Mouse (Mus musculus): ENCODE data around the gene Wnt5a. TPM values are rescaled to one million over a fixed set of nuclear protein-coding genes. Genes with fewer than 3 reads are reported as not detected.

Gene Wnt5a
- 15.3 and 17.3 TPM in 2 replicates for polyA plus RNA-seq (2014; fragmentation: Nextera tagmentation; extraction: Ambion mirVana)

DNA sequence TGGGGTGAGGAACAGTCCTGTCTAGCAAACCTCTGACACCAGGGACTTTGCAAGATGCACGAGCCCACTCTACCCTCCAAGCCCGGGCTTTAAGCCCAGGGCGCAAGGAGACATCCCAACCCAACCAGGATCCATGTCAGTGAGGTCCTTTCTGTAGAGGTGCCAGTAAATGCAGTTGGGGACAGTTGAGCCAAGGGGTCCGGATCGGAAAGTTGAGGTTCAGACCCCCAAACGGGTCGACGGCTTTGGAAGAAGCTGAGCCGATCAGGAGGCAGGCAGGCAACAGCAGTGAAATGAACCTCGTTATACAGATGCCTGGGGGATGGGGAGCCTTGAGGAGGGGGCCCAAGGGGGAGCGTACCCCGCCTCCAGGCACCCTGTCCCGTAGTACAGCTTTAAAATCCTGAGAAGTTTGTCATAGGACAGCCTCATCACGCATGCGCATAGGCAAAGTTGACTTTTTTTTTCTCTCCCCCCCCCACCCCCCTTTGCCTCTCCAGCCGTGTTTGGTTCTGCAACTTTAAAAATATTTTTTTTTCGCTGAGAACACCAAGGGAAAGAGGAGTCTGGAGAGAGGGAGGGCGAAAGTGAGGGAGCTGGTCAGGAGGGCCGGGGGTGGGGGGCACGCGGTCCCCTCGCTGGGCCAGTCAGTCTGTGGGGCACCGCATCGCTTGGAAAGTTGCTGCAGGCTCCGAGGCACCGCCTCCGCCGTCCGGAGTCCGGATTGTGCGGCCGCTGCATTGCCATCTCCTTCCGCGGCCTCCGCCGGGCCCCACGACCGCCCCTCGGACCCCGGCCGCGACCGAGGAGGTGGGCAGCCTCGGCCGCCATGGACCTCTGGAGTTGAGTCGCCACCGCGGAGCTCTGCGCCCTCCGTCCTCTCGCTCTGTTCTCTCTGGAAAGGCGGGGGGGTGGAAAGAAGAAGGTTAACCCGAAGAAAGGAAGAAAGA lies at the start of gene Wnt5a:
Gene Wnt5a (plus strand): TSS at position 650 of the 950 bp plus-strand sequence.
- Histone ChIP-seq H3K4me2 (ENCODE audit: low read depth, low read length, severe bottlenecking) (peak within 1 kb of the TSS; percentile 85), H3K27me3 (ENCODE audit: control insufficient read depth, insufficient read depth, low read length) (peaks cover 19% of the 10 kb centered on the region), H3K27ac (ENCODE audit: low read depth, low read length) (peak within 1 kb of the TSS; percentile 72), H3K4me1 (replicated peaks; ENCODE audit: control insufficient read depth, insufficient read depth, low read length) (peaks cover 9% of the 10 kb centered on the region; the same call in 1 of the 2 replicates), H3K36me3 (ENCODE audit: control insufficient read depth, insufficient read depth, low read length) (no peaks in the 10 kb centered on the region), H3K9ac (ENCODE audit: low read length) (peak within 1 kb of the TSS; percentile 76), H3K4me3 (ENCODE audit: low read depth, low read length) (peak within 1 kb of the TSS; percentile 59), H3K9me3 (ENCODE audit: control insufficient read depth, low read length) (no peaks in the 10 kb centered on the region)
- peak; percentile 54 for ATAC-seq (replicated peaks; ENCODE audit: low FRiP score)
- peak; percentile 85 for DNase-seq (ENCODE audit: low spot score)
- 2% methylated on average over 53 of the region's 53 CpGs for WGBS

DNA sequence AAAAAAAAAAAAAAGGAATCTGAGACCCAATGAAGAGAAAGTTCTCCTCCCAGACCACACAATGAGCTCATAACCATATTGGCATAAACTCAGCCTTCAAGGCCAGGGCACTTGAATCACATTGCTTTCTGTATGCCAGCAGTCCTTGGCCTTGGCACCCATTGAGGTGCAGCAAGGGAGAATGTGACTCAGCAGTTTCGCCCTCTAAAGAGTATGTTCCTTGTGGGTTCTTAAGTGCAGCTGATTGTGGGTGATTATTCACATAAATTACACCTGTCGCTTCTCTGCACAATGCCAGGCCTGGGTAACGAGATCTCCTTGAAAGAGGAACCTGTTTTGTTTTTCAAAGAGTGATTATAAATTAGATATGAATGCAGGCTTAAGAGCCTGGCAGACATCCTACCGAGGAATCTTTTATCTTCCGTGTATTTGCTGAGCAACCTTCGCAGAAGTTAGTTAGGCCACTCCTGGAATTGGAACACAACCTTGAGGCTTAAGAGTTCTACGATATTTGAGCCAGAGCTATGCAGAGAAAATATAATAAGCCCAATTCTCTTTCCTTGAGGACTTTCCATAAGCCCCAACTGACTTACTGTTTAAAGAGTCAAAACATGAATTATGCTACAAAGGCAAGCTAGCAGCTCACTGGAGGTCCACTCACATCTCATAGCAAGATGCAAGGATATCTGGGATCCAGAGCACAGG lies 48.0 kb upstream of the Wnt5a start:
- H3K27ac ChIP-seq (ENCODE audit: low read depth, low read length): no peak overlapping the region
- 68% methylated on average over 7 of the region's 7 CpGs for WGBS
- no peaks in the 10 kb centered on the region for H3K9me3 ChIP-seq (ENCODE audit: control insufficient read depth, low read length)
- H3K36me3 ChIP-seq (ENCODE audit: control insufficient read depth, insufficient read depth, low read length): no peaks in the 10 kb centered on the region
- no peak overlapping the region for H3K9ac ChIP-seq (ENCODE audit: low read length)
- ATAC-seq (replicated peaks; ENCODE audit: low FRiP score) (no peak), DNase-seq (ENCODE audit: low spot score) (no peak)
- no peak overlapping the region for H3K4me2 ChIP-seq (ENCODE audit: low read depth, low read length, severe bottlenecking)
- H3K4me1 ChIP-seq (replicated peaks; ENCODE audit: control insufficient read depth, insufficient read depth, low read length): peaks cover 4% of the 10 kb centered on the region
- no peak overlapping the region for H3K4me3 ChIP-seq (ENCODE audit: low read depth, low read length)
- no peaks in the 10 kb centered on the region for H3K27me3 ChIP-seq (ENCODE audit: control insufficient read depth, insufficient read depth, low read length)

DNA sequence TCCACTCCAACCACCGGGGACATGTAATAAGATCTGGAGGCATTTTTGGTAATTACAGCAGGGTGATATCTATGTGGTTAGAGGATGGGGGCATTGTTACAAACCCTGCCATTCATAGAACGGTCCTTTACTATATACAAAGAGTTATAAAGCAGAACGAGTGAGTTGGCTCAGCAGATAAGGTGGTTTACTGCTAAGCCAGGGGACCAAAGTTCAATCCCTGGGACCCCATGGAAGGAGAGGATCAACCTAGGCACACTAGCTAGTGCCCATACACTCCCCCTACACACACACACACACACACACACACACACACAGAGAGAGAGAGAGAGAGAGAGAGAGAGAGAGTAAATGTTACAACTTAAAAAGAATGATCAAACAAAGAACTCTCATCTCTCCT lies 47.1 kb upstream of the Wnt5a start:
- Histone ChIP-seq H3K4me3 (ENCODE audit: low read depth, low read length) (no peak overlapping the region), H3K36me3 (ENCODE audit: control insufficient read depth, insufficient read depth, low read length) (no peaks in the 10 kb centered on the region), H3K27me3 (ENCODE audit: control insufficient read depth, insufficient read depth, low read length) (no peaks in the 10 kb centered on the region), H3K27ac (ENCODE audit: low read depth, low read length) (no peak overlapping the region), H3K4me2 (ENCODE audit: low read depth, low read length, severe bottlenecking) (no peak overlapping the region), H3K4me1 (replicated peaks; ENCODE audit: control insufficient read depth, insufficient read depth, low read length) (no peaks in the 10 kb centered on the region), H3K9ac (ENCODE audit: low read length) (no peak overlapping the region), H3K9me3 (ENCODE audit: control insufficient read depth, low read length) (no peaks in the 10 kb centered on the region)
- 77% methylated on average over 3 of the region's 3 CpGs for WGBS
- ATAC-seq (replicated peaks; ENCODE audit: low FRiP score) (no peak), DNase-seq (ENCODE audit: low spot score) (no peak)

DNA sequence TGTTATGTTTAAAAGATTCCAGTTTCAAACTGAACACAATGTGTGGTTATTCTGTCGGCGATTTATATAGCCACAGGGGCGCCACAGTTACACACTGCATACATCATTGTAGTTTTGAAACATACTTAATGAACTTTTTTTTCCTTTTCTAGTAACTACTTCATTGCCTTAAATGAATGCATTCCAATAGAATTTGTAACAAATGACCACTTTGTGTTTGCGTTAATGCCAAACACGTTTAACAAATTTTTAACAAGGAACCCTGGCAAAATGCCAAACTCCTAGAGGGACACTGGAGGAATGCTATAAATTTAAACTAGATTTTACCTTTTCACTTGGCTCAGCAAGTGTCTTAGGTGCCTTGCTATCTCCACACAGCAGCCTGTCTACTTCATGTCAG lies 36.6 kb upstream of the Wnt5a start:
- Histone ChIP-seq H3K9ac (ENCODE audit: low read length) (no peak overlapping the region), H3K4me1 (replicated peaks; ENCODE audit: control insufficient read depth, insufficient read depth, low read length) (no peaks in the 10 kb centered on the region; the same call in 1 of the 2 replicates), H3K4me2 (ENCODE audit: low read depth, low read length, severe bottlenecking) (no peak overlapping the region), H3K36me3 (ENCODE audit: control insufficient read depth, insufficient read depth, low read length) (no peaks in the 10 kb centered on the region), H3K27ac (ENCODE audit: low read depth, low read length) (no peak overlapping the region), H3K27me3 (ENCODE audit: control insufficient read depth, insufficient read depth, low read length) (no peaks in the 10 kb centered on the region), H3K4me3 (ENCODE audit: low read depth, low read length) (no peak overlapping the region), H3K9me3 (ENCODE audit: control insufficient read depth, low read length) (no peaks in the 10 kb centered on the region)
- 60% methylated on average over 5 of the region's 5 CpGs for WGBS
- DNase-seq (ENCODE audit: low spot score): peak; percentile 26
- ATAC-seq (replicated peaks; ENCODE audit: low FRiP score): no peak

DNA sequence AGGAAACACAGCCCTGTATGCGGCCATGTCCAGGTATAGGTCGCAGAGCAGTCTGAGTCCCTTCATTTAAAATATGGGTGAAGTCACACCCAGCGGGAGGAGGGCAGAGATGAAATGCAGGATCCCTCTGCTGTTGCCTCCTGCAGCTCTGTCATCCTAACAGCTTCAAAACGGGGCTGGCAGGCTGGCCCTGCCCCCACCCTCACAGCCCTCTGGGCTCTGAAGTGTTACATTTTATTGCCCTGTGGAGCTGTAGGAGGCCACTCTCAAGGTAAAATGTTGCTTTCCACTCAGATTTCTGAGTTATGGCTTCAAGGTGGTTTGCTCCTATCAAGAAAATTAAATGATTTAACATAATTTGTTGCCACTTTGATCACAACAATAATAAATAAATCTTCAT lies 34.9 kb upstream of the Wnt5a start:
- no peaks in the 10 kb centered on the region for H3K27me3 ChIP-seq (ENCODE audit: control insufficient read depth, insufficient read depth, low read length)
- no peaks in the 10 kb centered on the region for H3K36me3 ChIP-seq (ENCODE audit: control insufficient read depth, insufficient read depth, low read length)
- 33% methylated on average over 4 of the region's 4 CpGs for WGBS
- H3K9ac ChIP-seq (ENCODE audit: low read length): no peak overlapping the region
- H3K9me3 ChIP-seq (ENCODE audit: control insufficient read depth, low read length): no peaks in the 10 kb centered on the region
- H3K27ac ChIP-seq (ENCODE audit: low read depth, low read length): no peak overlapping the region
- DNase-seq (ENCODE audit: low spot score) (no peak), ATAC-seq (replicated peaks; ENCODE audit: low FRiP score) (no peak)
- no peak overlapping the region for H3K4me3 ChIP-seq (ENCODE audit: low read depth, low read length)
- H3K4me1 ChIP-seq (replicated peaks; ENCODE audit: control insufficient read depth, insufficient read depth, low read length): no peaks in the 10 kb centered on the region; the same call in 1 of the 2 replicates
- H3K4me2 ChIP-seq (ENCODE audit: low read depth, low read length, severe bottlenecking): no peak overlapping the region

DNA sequence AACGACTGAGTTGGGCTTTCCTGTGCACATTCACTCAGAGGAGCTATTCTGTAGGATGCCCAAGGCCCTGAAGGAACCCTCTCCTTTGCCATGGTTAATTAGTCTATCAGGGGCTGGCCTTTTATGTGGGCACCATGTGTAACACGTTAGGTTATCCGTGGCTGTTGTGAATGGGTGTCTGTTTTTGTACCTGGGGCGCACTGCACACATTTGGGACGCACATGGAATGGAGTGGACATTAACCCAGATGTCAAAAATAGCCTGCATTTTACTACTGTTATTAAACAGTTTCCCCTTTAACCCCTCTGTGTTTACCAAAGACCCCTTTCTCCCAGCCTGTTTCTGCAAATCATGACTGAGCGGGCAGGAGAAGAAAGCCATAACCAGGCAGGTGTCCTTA lies 34.3 kb upstream of the Wnt5a start:
- Histone ChIP-seq H3K36me3 (ENCODE audit: control insufficient read depth, insufficient read depth, low read length) (no peaks in the 10 kb centered on the region), H3K9ac (ENCODE audit: low read length) (no peak overlapping the region), H3K27me3 (ENCODE audit: control insufficient read depth, insufficient read depth, low read length) (no peaks in the 10 kb centered on the region), H3K9me3 (ENCODE audit: control insufficient read depth, low read length) (no peaks in the 10 kb centered on the region), H3K4me3 (ENCODE audit: low read depth, low read length) (no peak overlapping the region), H3K27ac (ENCODE audit: low read depth, low read length) (no peak overlapping the region), H3K4me1 (replicated peaks; ENCODE audit: control insufficient read depth, insufficient read depth, low read length) (no peaks in the 10 kb centered on the region; the same call in 1 of the 2 replicates), H3K4me2 (ENCODE audit: low read depth, low read length, severe bottlenecking) (no peak overlapping the region)
- ATAC-seq (replicated peaks; ENCODE audit: low FRiP score) (no peak), DNase-seq (ENCODE audit: low spot score) (peak; percentile 37)
- WGBS: 68% methylated on average over 6 of the region's 6 CpGs

DNA sequence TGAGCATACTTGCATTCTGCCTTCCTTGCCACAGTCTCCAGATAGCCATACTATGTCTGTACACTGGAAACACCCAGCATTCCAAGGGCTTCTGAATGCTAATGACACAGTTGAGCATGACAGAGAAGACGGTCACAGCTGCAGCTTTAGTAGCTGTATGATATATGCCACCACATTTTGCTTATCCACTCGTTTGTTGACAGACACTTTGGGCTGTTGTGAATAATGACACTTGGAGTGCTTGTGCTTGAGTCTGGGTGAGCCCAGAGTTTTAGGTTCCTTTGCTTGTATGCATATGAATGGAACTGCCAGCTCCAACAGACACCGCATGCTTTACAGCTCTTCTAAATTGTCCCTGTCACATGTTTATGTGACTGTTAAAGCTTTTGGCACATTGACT lies 29.5 kb upstream of the Wnt5a start:
- Histone ChIP-seq H3K4me2 (ENCODE audit: low read depth, low read length, severe bottlenecking) (no peak overlapping the region), H3K4me1 (replicated peaks; ENCODE audit: control insufficient read depth, insufficient read depth, low read length) (peaks cover 2% of the 10 kb centered on the region; the same call in 1 of the 2 replicates), H3K27ac (ENCODE audit: low read depth, low read length) (no peak overlapping the region), H3K9me3 (ENCODE audit: control insufficient read depth, low read length) (no peaks in the 10 kb centered on the region), H3K4me3 (ENCODE audit: low read depth, low read length) (no peak overlapping the region), H3K27me3 (ENCODE audit: control insufficient read depth, insufficient read depth, low read length) (no peaks in the 10 kb centered on the region), H3K36me3 (ENCODE audit: control insufficient read depth, insufficient read depth, low read length) (no peaks in the 10 kb centered on the region), H3K9ac (ENCODE audit: low read length) (no peak overlapping the region)
- DNase-seq (ENCODE audit: low spot score) (peak; percentile 19), ATAC-seq (replicated peaks; ENCODE audit: low FRiP score) (no peak)
- 61% methylated on average over 3 of the region's 3 CpGs for WGBS

DNA sequence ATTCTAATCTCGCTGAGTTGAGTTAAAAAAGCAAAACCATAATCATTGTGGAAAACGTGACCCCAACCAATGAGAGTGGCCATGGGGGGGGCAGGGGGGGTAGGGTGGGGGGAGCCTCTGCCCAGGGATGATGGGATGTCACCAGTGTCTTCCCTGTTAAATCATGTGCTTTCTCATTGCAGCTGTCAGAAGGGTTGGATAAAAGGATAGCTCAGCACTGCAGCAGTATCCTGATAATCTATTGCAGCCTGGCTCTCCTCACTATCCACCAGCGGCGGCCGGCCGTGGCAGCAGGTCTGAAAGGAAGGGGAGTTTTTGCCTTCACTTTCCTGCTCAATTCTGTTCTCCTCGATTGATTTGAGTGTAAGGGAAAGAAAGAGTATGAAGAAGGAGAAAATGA lies 29.1 kb upstream of the Wnt5a start:
- 32% methylated on average over 7 of the region's 7 CpGs for WGBS
- ATAC-seq (replicated peaks; ENCODE audit: low FRiP score) (no peak), DNase-seq (ENCODE audit: low spot score) (peak; percentile 42)
- no peak overlapping the region for H3K4me2 ChIP-seq (ENCODE audit: low read depth, low read length, severe bottlenecking)
- H3K27me3 ChIP-seq (ENCODE audit: control insufficient read depth, insufficient read depth, low read length): no peaks in the 10 kb centered on the region
- no peak overlapping the region for H3K9ac ChIP-seq (ENCODE audit: low read length)
- no peak overlapping the region for H3K4me3 ChIP-seq (ENCODE audit: low read depth, low read length)
- H3K9me3 ChIP-seq (ENCODE audit: control insufficient read depth, low read length): no peaks in the 10 kb centered on the region
- H3K27ac ChIP-seq (ENCODE audit: low read depth, low read length): no peak overlapping the region
- H3K36me3 ChIP-seq (ENCODE audit: control insufficient read depth, insufficient read depth, low read length): no peaks in the 10 kb centered on the region
- H3K4me1 ChIP-seq (replicated peaks; ENCODE audit: control insufficient read depth, insufficient read depth, low read length): peaks cover 2% of the 10 kb centered on the region; the same call in 1 of the 2 replicates
